Mouse (Mus musculus): ENCODE measurements around the gene Fry.

DNA sequence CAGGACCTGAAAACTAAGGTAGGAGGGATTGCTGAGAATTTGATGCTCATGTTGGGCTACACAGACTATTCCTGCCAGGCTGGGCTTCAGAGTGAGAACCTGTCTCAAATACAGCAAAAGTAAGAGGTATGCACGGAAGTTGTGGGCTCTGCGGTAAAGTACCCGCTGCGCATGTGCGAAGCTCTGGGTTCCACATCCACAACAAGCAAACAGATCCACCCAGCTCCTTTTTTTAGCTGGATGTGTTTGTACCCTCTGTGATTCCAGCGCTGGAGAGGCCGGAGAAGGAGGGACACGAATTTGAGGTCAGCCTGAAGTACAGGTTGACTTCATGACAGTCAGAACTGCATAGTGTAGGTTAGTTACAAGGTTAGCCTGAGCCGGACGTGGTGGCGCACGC, 19.7 kb upstream of the Fry start:
- no peak for TF ChIP-seq MAX (IDR thresholded peaks at IDR 0.05; ENCODE audit: low read depth)
- TF ChIP-seq POLR2A (IDR thresholded peaks at IDR 0.05; ENCODE audit: insufficient read length, low read depth): no peak
- TF ChIP-seq USF1 (IDR thresholded peaks at IDR 0.05; ENCODE audit: low read depth): no peak
- TF ChIP-seq POLR2AphosphoS2 (IDR thresholded peaks at IDR 0.05; ENCODE audit: insufficient read length, low read depth): no peak
- no peak for TF ChIP-seq MYOG (IDR thresholded peaks at IDR 0.05; ENCODE audit: control insufficient read depth in 1 of 3, insufficient read depth in 1 of 3, insufficient read length in 2 of 3, low read depth in 2 of 3)
- no peak for TF ChIP-seq CEBPB (IDR thresholded peaks at IDR 0.05; ENCODE audit: insufficient read depth, poor library complexity, severe bottlenecking)
- TF ChIP-seq E2F4 (IDR thresholded peaks at IDR 0.05; ENCODE audit: insufficient read depth): no peak
- TF ChIP-seq MYOD1 (IDR thresholded peaks at IDR 0.05; ENCODE audit: control insufficient read depth in 1 of 3, insufficient read length in 2 of 3, low read depth in 2 of 3): no peak
- TF ChIP-seq SRF (IDR thresholded peaks at IDR 0.05; ENCODE audit: control insufficient read depth, insufficient read length, low read depth): no peak
- TF ChIP-seq TCF12 (IDR thresholded peaks at IDR 0.05; ENCODE audit: insufficient read depth, poor library complexity, severe bottlenecking): no peak
- TF ChIP-seq REST (IDR thresholded peaks at IDR 0.05; ENCODE audit: insufficient read depth, insufficient read length): no peak
- TF ChIP-seq TCF3 (IDR thresholded peaks at IDR 0.05; ENCODE audit: insufficient read length, low read depth): no peak
